Mouse (Mus musculus): Measurements from ENCODE around the gene Gm4353. TPM values are rescaled to one million over a fixed set of nuclear protein-coding genes. Genes with fewer than 3 reads are reported as not detected.

The Gm4353 gene
- polyA plus RNA-seq, 1 experiment = 1.2 TPM

GRCm38 (mm10) chr7:116121202-116121601 is 36.8 kb upstream of the Gm4353 start:
- TF ChIP-seq POLR2A (IDR thresholded peaks at IDR 0.05; ENCODE audit: extremely low read depth, insufficient read depth, low read length) (no peak), CTCF (IDR thresholded peaks at IDR 0.05; ENCODE audit: extremely low read depth, insufficient read depth, low read length) (no peak)
- Histone ChIP-seq H3K4me3 (ENCODE audit: insufficient read depth, low read length) (no peak overlapping the region), H3K27ac (ENCODE audit: insufficient read depth, low read length) (no peak overlapping the region), H3K4me1 (ENCODE audit: control insufficient read depth, insufficient read depth, low read length) (peaks cover 4% of the 10 kb centered on the region)

- H3K27ac ChIP-seq (ENCODE audit: insufficient read depth, low read length) = no peak overlapping the region
- peaks cover 4% of the 10 kb centered on the region for H3K4me1 ChIP-seq (ENCODE audit: control insufficient read depth, insufficient read depth, low read length)
- no peak for TF ChIP-seq POLR2A (IDR thresholded peaks at IDR 0.05; ENCODE audit: extremely low read depth, insufficient read depth, low read length)
- TF ChIP-seq CTCF (IDR thresholded peaks at IDR 0.05; ENCODE audit: extremely low read depth, insufficient read depth, low read length) = no peak
- H3K4me3 ChIP-seq (ENCODE audit: insufficient read depth, low read length) = no peak overlapping the region
These were observed 36.3 kb upstream of the Gm4353 start for GRCm38 (mm10) chr7:116120737-116121136.

- Histone ChIP-seq H3K27ac (ENCODE audit: insufficient read depth, low read length) (no peak overlapping the region), H3K4me3 (ENCODE audit: insufficient read depth, low read length) (no peak overlapping the region), H3K4me1 (ENCODE audit: control insufficient read depth, insufficient read depth, low read length) (peaks cover 4% of the 10 kb centered on the region)
- TF ChIP-seq CTCF (IDR thresholded peaks at IDR 0.05; ENCODE audit: extremely low read depth, insufficient read depth, low read length) = no peak
- TF ChIP-seq POLR2A (IDR thresholded peaks at IDR 0.05; ENCODE audit: extremely low read depth, insufficient read depth, low read length) = no peak
These were observed 34.9 kb upstream of the Gm4353 start for GRCm38 (mm10) chr7:116119306-116119857.

- Histone ChIP-seq H3K4me1 (ENCODE audit: control insufficient read depth, insufficient read depth, low read length) (no peaks in the 10 kb centered on the region), H3K4me3 (ENCODE audit: insufficient read depth, low read length) (no peak overlapping the region), H3K27ac (ENCODE audit: insufficient read depth, low read length) (no peak overlapping the region)
- TF ChIP-seq CTCF (IDR thresholded peaks at IDR 0.05; ENCODE audit: extremely low read depth, insufficient read depth, low read length) = no peak
- no peak for TF ChIP-seq POLR2A (IDR thresholded peaks at IDR 0.05; ENCODE audit: extremely low read depth, insufficient read depth, low read length)
These were observed 31.6 kb upstream of the Gm4353 start for GRCm38 (mm10) chr7:116115991-116116390.

GRCm38 (mm10) chr7:116115216-116115930 is 30.9 kb upstream of the Gm4353 start:
- no peak overlapping the region for H3K27ac ChIP-seq (ENCODE audit: insufficient read depth, low read length)
- H3K4me3 ChIP-seq (ENCODE audit: insufficient read depth, low read length) = no peak overlapping the region
- no peak for TF ChIP-seq POLR2A (IDR thresholded peaks at IDR 0.05; ENCODE audit: extremely low read depth, insufficient read depth, low read length)
- no peak for TF ChIP-seq CTCF (IDR thresholded peaks at IDR 0.05; ENCODE audit: extremely low read depth, insufficient read depth, low read length)
- H3K4me1 ChIP-seq (ENCODE audit: control insufficient read depth, insufficient read depth, low read length) = no peaks in the 10 kb centered on the region

- Histone ChIP-seq H3K4me3 (ENCODE audit: insufficient read depth, low read length) (no peak overlapping the region), H3K27ac (ENCODE audit: insufficient read depth, low read length) (no peak overlapping the region), H3K4me1 (ENCODE audit: control insufficient read depth, insufficient read depth, low read length) (no peaks in the 10 kb centered on the region)
- no peak for TF ChIP-seq POLR2A (IDR thresholded peaks at IDR 0.05; ENCODE audit: extremely low read depth, insufficient read depth, low read length)
- no peak for TF ChIP-seq CTCF (IDR thresholded peaks at IDR 0.05; ENCODE audit: extremely low read depth, insufficient read depth, low read length)
These were observed 27.1 kb upstream of the Gm4353 start for GRCm38 (mm10) chr7:116111546-116111945.

GRCm38 (mm10) chr7:116110661-116111060 is 26.2 kb upstream of the Gm4353 start:
- Histone ChIP-seq H3K4me1 (ENCODE audit: control insufficient read depth, insufficient read depth, low read length) (no peaks in the 10 kb centered on the region), H3K4me3 (ENCODE audit: insufficient read depth, low read length) (no peak overlapping the region), H3K27ac (ENCODE audit: insufficient read depth, low read length) (no peak overlapping the region)
- TF ChIP-seq POLR2A (IDR thresholded peaks at IDR 0.05; ENCODE audit: extremely low read depth, insufficient read depth, low read length) = no peak
- no peak for TF ChIP-seq CTCF (IDR thresholded peaks at IDR 0.05; ENCODE audit: extremely low read depth, insufficient read depth, low read length)

GRCm38 (mm10) chr7:116103091-116103490 is 18.7 kb upstream of the Gm4353 start:
- Histone ChIP-seq H3K4me3 (ENCODE audit: insufficient read depth, low read length) (no peak overlapping the region), H3K4me1 (ENCODE audit: control insufficient read depth, insufficient read depth, low read length) (peaks cover 2% of the 10 kb centered on the region), H3K27ac (ENCODE audit: insufficient read depth, low read length) (no peak overlapping the region)
- TF ChIP-seq POLR2A (IDR thresholded peaks at IDR 0.05; ENCODE audit: extremely low read depth, insufficient read depth, low read length) (no peak), CTCF (IDR thresholded peaks at IDR 0.05; ENCODE audit: extremely low read depth, insufficient read depth, low read length) (no peak)

- Histone ChIP-seq H3K27ac (ENCODE audit: insufficient read depth, low read length) (no peak overlapping the region), H3K4me1 (ENCODE audit: control insufficient read depth, insufficient read depth, low read length) (peaks cover 6% of the 10 kb centered on the region), H3K4me3 (ENCODE audit: insufficient read depth, low read length) (no peak overlapping the region)
- TF ChIP-seq POLR2A (IDR thresholded peaks at IDR 0.05; ENCODE audit: extremely low read depth, insufficient read depth, low read length) (no peak), CTCF (IDR thresholded peaks at IDR 0.05; ENCODE audit: extremely low read depth, insufficient read depth, low read length) (no peak)
These were observed 15.6 kb upstream of the Gm4353 start for GRCm38 (mm10) chr7:116099952-116100528.

GRCm38 (mm10) chr7:116093466-116093850 is 9.0 kb upstream of the Gm4353 start:
- Histone ChIP-seq H3K27ac (ENCODE audit: insufficient read depth, low read length) (peak overlapping the region; percentile 71), H3K4me1 (ENCODE audit: control insufficient read depth, insufficient read depth, low read length) (peaks cover 5% of the 10 kb centered on the region), H3K4me3 (ENCODE audit: insufficient read depth, low read length) (peak overlapping the region; percentile 71)
- 0 out of 2 replicates have a peak, but pooled peaks have one; percentile 9 for TF ChIP-seq CTCF (IDR thresholded peaks at IDR 0.05; ENCODE audit: extremely low read depth, insufficient read depth, low read length)
- no peak for TF ChIP-seq POLR2A (IDR thresholded peaks at IDR 0.05; ENCODE audit: extremely low read depth, insufficient read depth, low read length)

Data from cortical plate, adult 2 months (tissue).